Mouse (Mus musculus): ENCODE measurements around the gene Fgf22. TPM values are rescaled to one million over a fixed set of nuclear protein-coding genes. Genes with fewer than 3 reads are reported as not detected.

Fgf22 gene
- polyA plus RNA-seq, 1 experiment = 0.29 TPM

- Histone ChIP-seq H3K27me3 (ENCODE audit: control insufficient read depth, insufficient read depth, insufficient read length) (no peaks in the 10 kb centered on the region), H3K79me3 (ENCODE audit: low read depth) (peaks cover 2% of the 10 kb centered on the region), H3K36me3 (ENCODE audit: control insufficient read depth, insufficient read depth) (peaks cover 58% of the 10 kb centered on the region), H3ac (ENCODE audit: control insufficient read depth, insufficient read length, low read depth) (no peak overlapping the region), H3K4me3 (ENCODE audit: insufficient read depth, poor library complexity, severe bottlenecking) (no peak overlapping the region), H3K79me2 (ENCODE audit: control insufficient read depth, insufficient read depth) (no peaks in the 10 kb centered on the region)
- TF ChIP-seq MAX (IDR thresholded peaks at IDR 0.05) = no peak
Observed at GRCm38 (mm10) chr10:79735361-79735760, 19.5 kb upstream of the Fgf22 start.

- Histone ChIP-seq H3K4me3 (ENCODE audit: insufficient read depth, poor library complexity, severe bottlenecking) (no peak overlapping the region), H3K27me3 (ENCODE audit: control insufficient read depth, insufficient read depth, insufficient read length) (no peaks in the 10 kb centered on the region), H3K79me3 (ENCODE audit: low read depth) (peaks cover 2% of the 10 kb centered on the region), H3K36me3 (ENCODE audit: control insufficient read depth, insufficient read depth) (peaks cover 71% of the 10 kb centered on the region), H3K79me2 (ENCODE audit: control insufficient read depth, insufficient read depth) (no peaks in the 10 kb centered on the region), H3ac (ENCODE audit: control insufficient read depth, insufficient read length, low read depth) (no peak overlapping the region)
- TF ChIP-seq FOSL1 (IDR thresholded peaks at IDR 0.05; ENCODE audit: insufficient read depth, low read length, poor library complexity, severe bottlenecking) (no peak), CTCF (IDR thresholded peaks at IDR 0.05; ENCODE audit: control insufficient read depth, insufficient read depth, insufficient read length) (no peak), MAX (IDR thresholded peaks at IDR 0.05) (no peak), MYOD1 (IDR thresholded peaks at IDR 0.05; ENCODE audit: control insufficient read depth, insufficient read length, low read depth) (no peak), CEBPB (IDR thresholded peaks at IDR 0.05; ENCODE audit: low read depth) (no peak), MYOG (IDR thresholded peaks at IDR 0.05; ENCODE audit: control insufficient read depth, extremely low read depth, insufficient read length) (no peak), USF1 (IDR thresholded peaks at IDR 0.05; ENCODE audit: low read depth) (no peak)
Observed at GRCm38 (mm10) chr10:79736706-79737105, 18.2 kb upstream of the Fgf22 start.

GRCm38 (mm10) chr10:79738259-79738658, 16.6 kb upstream of the Fgf22 start:
- H3ac ChIP-seq (ENCODE audit: control insufficient read depth, insufficient read length, low read depth) = no peak overlapping the region

GRCm38 (mm10) chr10:79739234-79739633, 15.6 kb upstream of the Fgf22 start:
- no peak overlapping the region for H3ac ChIP-seq (ENCODE audit: control insufficient read depth, insufficient read length, low read depth)
- H3K36me3 ChIP-seq (ENCODE audit: control insufficient read depth, insufficient read depth) = peaks cover 80% of the 10 kb centered on the region
- H3K79me2 ChIP-seq (ENCODE audit: control insufficient read depth, insufficient read depth) = no peaks in the 10 kb centered on the region
- no peak overlapping the region for H3K4me3 ChIP-seq (ENCODE audit: insufficient read depth, poor library complexity, severe bottlenecking)
- TF ChIP-seq MYOG (IDR thresholded peaks at IDR 0.05; ENCODE audit: control insufficient read depth, extremely low read depth, insufficient read length) (no peak), CEBPB (IDR thresholded peaks at IDR 0.05; ENCODE audit: low read depth) (no peak), MYOD1 (IDR thresholded peaks at IDR 0.05; ENCODE audit: control insufficient read depth, insufficient read length, low read depth) (no peak), FOSL1 (IDR thresholded peaks at IDR 0.05; ENCODE audit: insufficient read depth, low read length, poor library complexity, severe bottlenecking) (no peak), USF1 (IDR thresholded peaks at IDR 0.05; ENCODE audit: low read depth) (no peak), CTCF (IDR thresholded peaks at IDR 0.05; ENCODE audit: control insufficient read depth, insufficient read depth, insufficient read length) (no peak), MAX (IDR thresholded peaks at IDR 0.05) (no peak)
- peaks cover 2% of the 10 kb centered on the region for H3K79me3 ChIP-seq (ENCODE audit: low read depth)
- no peaks in the 10 kb centered on the region for H3K27me3 ChIP-seq (ENCODE audit: control insufficient read depth, insufficient read depth, insufficient read length)

More at GRCm38 (mm10) chr10:79738259-79738658, 16.6 kb upstream of the Fgf22 start:
- Histone ChIP-seq H3K36me3 (ENCODE audit: control insufficient read depth, insufficient read depth) (peaks cover 80% of the 10 kb centered on the region), H3K4me3 (ENCODE audit: insufficient read depth, poor library complexity, severe bottlenecking) (no peak overlapping the region), H3K79me2 (ENCODE audit: control insufficient read depth, insufficient read depth) (no peaks in the 10 kb centered on the region), H3K79me3 (ENCODE audit: low read depth) (peaks cover 2% of the 10 kb centered on the region), H3K27me3 (ENCODE audit: control insufficient read depth, insufficient read depth, insufficient read length) (no peaks in the 10 kb centered on the region)
- TF ChIP-seq MYOD1 (IDR thresholded peaks at IDR 0.05; ENCODE audit: control insufficient read depth, insufficient read length, low read depth) (no peak), CEBPB (IDR thresholded peaks at IDR 0.05; ENCODE audit: low read depth) (no peak), FOSL1 (IDR thresholded peaks at IDR 0.05; ENCODE audit: insufficient read depth, low read length, poor library complexity, severe bottlenecking) (no peak), CTCF (IDR thresholded peaks at IDR 0.05; ENCODE audit: control insufficient read depth, insufficient read depth, insufficient read length) (no peak), MAX (IDR thresholded peaks at IDR 0.05) (no peak), MYOG (IDR thresholded peaks at IDR 0.05; ENCODE audit: control insufficient read depth, extremely low read depth, insufficient read length) (no peak)

GRCm38 (mm10) chr10:79740863-79741262, 14.0 kb upstream of the Fgf22 start:
- TF ChIP-seq CTCF (IDR thresholded peaks at IDR 0.05; ENCODE audit: control insufficient read depth, insufficient read depth, insufficient read length) = no peak
- H3K27me3 ChIP-seq (ENCODE audit: control insufficient read depth, insufficient read depth, insufficient read length) = no peaks in the 10 kb centered on the region
- H3K79me2 ChIP-seq (ENCODE audit: control insufficient read depth, insufficient read depth) = peaks cover 10% of the 10 kb centered on the region
- peaks cover 9% of the 10 kb centered on the region for H3K79me3 ChIP-seq (ENCODE audit: low read depth)
- H3K4me3 ChIP-seq (ENCODE audit: insufficient read depth, poor library complexity, severe bottlenecking) = no peak overlapping the region
- H3ac ChIP-seq (ENCODE audit: control insufficient read depth, insufficient read length, low read depth) = no peak overlapping the region
- H3K36me3 ChIP-seq (ENCODE audit: control insufficient read depth, insufficient read depth) = peaks cover 75% of the 10 kb centered on the region

GRCm38 (mm10) chr10:79743161-79743560, 11.7 kb upstream of the Fgf22 start:
- H3K4me3 ChIP-seq (ENCODE audit: insufficient read depth, poor library complexity, severe bottlenecking) = no peak overlapping the region
- H3K79me2 ChIP-seq (ENCODE audit: control insufficient read depth, insufficient read depth) = peaks cover 14% of the 10 kb centered on the region
- H3ac ChIP-seq (ENCODE audit: control insufficient read depth, insufficient read length, low read depth) = no peak overlapping the region
- H3K36me3 ChIP-seq (ENCODE audit: control insufficient read depth, insufficient read depth) = peaks cover 56% of the 10 kb centered on the region
- H3K79me3 ChIP-seq (ENCODE audit: low read depth) = peaks cover 10% of the 10 kb centered on the region
- no peak for TF ChIP-seq USF1 (IDR thresholded peaks at IDR 0.05; ENCODE audit: low read depth)
- no peak for TF ChIP-seq MAX (IDR thresholded peaks at IDR 0.05)
- TF ChIP-seq CTCF (IDR thresholded peaks at IDR 0.05; ENCODE audit: control insufficient read depth, insufficient read depth, insufficient read length) = no peak
- TF ChIP-seq CEBPB (IDR thresholded peaks at IDR 0.05; ENCODE audit: low read depth) = no peak
- TF ChIP-seq FOSL1 (IDR thresholded peaks at IDR 0.05; ENCODE audit: insufficient read depth, low read length, poor library complexity, severe bottlenecking) = no peak
- no peak for TF ChIP-seq MYOD1 (IDR thresholded peaks at IDR 0.05; ENCODE audit: control insufficient read depth, insufficient read length, low read depth)
- no peak for TF ChIP-seq MYOG (IDR thresholded peaks at IDR 0.05; ENCODE audit: control insufficient read depth, extremely low read depth, insufficient read length)
- no peaks in the 10 kb centered on the region for H3K27me3 ChIP-seq (ENCODE audit: control insufficient read depth, insufficient read depth, insufficient read length)
